Comparison of ENCODE assay signal across 12 mouse cellular contexts in the genomic region with DNA sequence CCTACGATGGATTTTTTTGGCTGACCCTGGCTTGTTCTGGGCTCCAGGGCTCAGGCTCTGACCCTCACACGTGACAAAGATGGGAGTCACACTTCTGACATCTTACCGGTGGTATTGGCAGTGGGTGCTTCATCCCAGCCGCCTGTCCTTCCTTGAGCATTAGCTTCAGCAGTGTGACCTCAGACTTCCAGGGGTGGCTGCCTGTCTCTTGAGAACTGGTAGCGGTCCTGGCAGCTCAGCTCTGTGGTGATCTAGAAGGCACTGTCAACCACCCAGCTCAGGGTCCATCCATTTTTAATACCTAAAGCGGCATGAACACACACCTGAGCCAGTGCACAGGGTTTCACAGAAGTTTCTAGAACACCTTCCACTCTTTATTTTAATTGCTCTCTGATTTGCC. TPM values are rescaled to one million over a fixed set of nuclear protein-coding genes. Genes with fewer than 3 reads are reported as not detected.
A peak's percentile ranks its signal among the peaks of the same experiment; 100 is the strongest.
DNase-seq lines count a peak whose midpoint lies in the region; ATAC-seq and TF ChIP-seq lines count a peak whose summit lies in the region.
"Had no signal": no experiment of that assay in that cellular context is flagged by ENCODE, and none has a peak within 500 bp of the region (broad histone marks: within the 10 kb centered on the region; RNA-seq: fewer than 3 reads in every experiment).

No protein-coding gene starts in this region.

- WGBS in heart, embryonic 15.5 days = 73% methylated on average over 6 of the region's 6 CpGs
- 77% methylated on average over 6 of the region's 6 CpGs for WGBS in midbrain, embryonic 10.5 days
- WGBS in midbrain, embryonic 11.5 days = 76% methylated on average over 6 of the region's 6 CpGs
- WGBS in intestine, embryonic 15.5 days = 66% methylated on average over 6 of the region's 6 CpGs
- WGBS in stomach, postnatal 0 days = 67% methylated on average over 6 of the region's 6 CpGs

- H3K4me2 ChIP-seq in heart, embryonic 15.5 days = no peak overlapping the region
- no peak overlapping the region for H3K4me2 ChIP-seq in midbrain, embryonic 11.5 days
- no peak overlapping the region for H3K4me2 ChIP-seq in intestine, embryonic 15.5 days (replicated peaks)
- H3K4me2 ChIP-seq in stomach, postnatal 0 days (replicated peaks; ENCODE audit: low read depth) = no peak overlapping the region

- TF ChIP-seq CTCF in stomach, postnatal 0 days (IDR thresholded peaks at IDR 0.05; ENCODE audit: low read depth) = no peak

- H3K4me1 ChIP-seq in heart, embryonic 15.5 days (replicated peaks) = peaks cover 46% of the 10 kb centered on the region
- peaks cover 65% of the 10 kb centered on the region for H3K4me1 ChIP-seq in midbrain, embryonic 10.5 days
- H3K4me1 ChIP-seq in midbrain, embryonic 11.5 days (ENCODE audit: control insufficient read depth, insufficient read depth, low read length) = peaks cover 33% of the 10 kb centered on the region
- H3K4me1 ChIP-seq in intestine, embryonic 15.5 days (replicated peaks) = peaks cover 25% of the 10 kb centered on the region
- peaks cover 3% of the 10 kb centered on the region for H3K4me1 ChIP-seq in stomach, postnatal 0 days (replicated peaks; ENCODE audit: control insufficient read depth, insufficient read depth)

- no peaks in the 10 kb centered on the region for H3K9me3 ChIP-seq in heart, embryonic 15.5 days (replicated peaks)
- no peaks in the 10 kb centered on the region for H3K9me3 ChIP-seq in midbrain, embryonic 10.5 days (replicated peaks)
- no peaks in the 10 kb centered on the region for H3K9me3 ChIP-seq in midbrain, embryonic 11.5 days (ENCODE audit: control insufficient read depth, low read length)
- no peaks in the 10 kb centered on the region for H3K9me3 ChIP-seq in intestine, embryonic 15.5 days
- H3K9me3 ChIP-seq in stomach, postnatal 0 days (ENCODE audit: control insufficient read depth, low read length) = no peaks in the 10 kb centered on the region

- no peaks in the 10 kb centered on the region for H3K27me3 ChIP-seq in heart, embryonic 15.5 days
- H3K27me3 ChIP-seq in midbrain, embryonic 10.5 days (ENCODE audit: low read depth, poor library complexity, severe bottlenecking) = no peaks in the 10 kb centered on the region
- no peaks in the 10 kb centered on the region for H3K27me3 ChIP-seq in midbrain, embryonic 11.5 days (ENCODE audit: control insufficient read depth, insufficient read depth, low read length)
- H3K27me3 ChIP-seq in intestine, embryonic 15.5 days (replicated peaks) = no peaks in the 10 kb centered on the region
- no peaks in the 10 kb centered on the region for H3K27me3 ChIP-seq in stomach, postnatal 0 days (ENCODE audit: control insufficient read depth, insufficient read depth, low read length)

- H3K27ac ChIP-seq in heart, embryonic 15.5 days = peak overlapping the region; percentile 98
- H3K27ac ChIP-seq in midbrain, embryonic 10.5 days (replicated peaks) = peak overlapping the region; percentile 98
- no peak overlapping the region; the same call in 1 of the 2 replicates for H3K27ac ChIP-seq in midbrain, embryonic 11.5 days (ENCODE audit: low read depth, low read length)
- peak overlapping the region; percentile 95 for H3K27ac ChIP-seq in intestine, embryonic 15.5 days
- H3K27ac ChIP-seq in stomach, postnatal 0 days (replicated peaks) = peak overlapping the region; percentile 96; the same call in 1 of the 2 replicates

- no peak overlapping the region for H3K9ac ChIP-seq in heart, embryonic 15.5 days
- no peak overlapping the region for H3K9ac ChIP-seq in midbrain, embryonic 11.5 days (ENCODE audit: low read length)
- H3K9ac ChIP-seq in intestine, embryonic 15.5 days = no peak overlapping the region
- no peak overlapping the region for H3K9ac ChIP-seq in stomach, postnatal 0 days (ENCODE audit: low read length)

- no peak for ATAC-seq in heart, embryonic 15.5 days (replicated peaks; ENCODE audit: insufficient number of reproducible peaks, insufficient read depth, low FRiP score, low read depth)
- no peak for ATAC-seq in midbrain, embryonic 11.5 days (ENCODE audit: low FRiP score)
- no peak for ATAC-seq in intestine, embryonic 15.5 days
- ATAC-seq in stomach, postnatal 0 days (ENCODE audit: low FRiP score, low TSS enrichment) = no peak

- DNase-seq in heart, postnatal 10 days = no peak
- no peak for DNase-seq in midbrain, embryonic 10.5 days (ENCODE audit: low spot score)
- no peak for DNase-seq in midbrain, embryonic 11.5 days (ENCODE audit: low spot score, missing footprints)
- no peak for DNase-seq in stomach, postnatal 0 days (ENCODE audit: low spot score)
- no peak for DNase-seq in right cerebral cortex, adult 18-20 months
- DNase-seq: cerebellum, adult 18-20 months; kidney, adult 2 months; thymus, postnatal 25 days had no signal

- TF ChIP-seq EP300 in stomach, postnatal 0 days (optimal IDR thresholded peaks at IDR 0.05) = no peak

- H3K36me3 ChIP-seq in heart, embryonic 15.5 days = no peaks in the 10 kb centered on the region
- H3K36me3 ChIP-seq in midbrain, embryonic 10.5 days = peaks cover 4% of the 10 kb centered on the region; the same call in 1 of the 2 replicates
- no peaks in the 10 kb centered on the region for H3K36me3 ChIP-seq in midbrain, embryonic 11.5 days (ENCODE audit: control insufficient read depth, insufficient read depth, low read length)
- H3K36me3 ChIP-seq in intestine, embryonic 15.5 days = no peaks in the 10 kb centered on the region
- H3K36me3 ChIP-seq in stomach, postnatal 0 days (ENCODE audit: control insufficient read depth, insufficient read depth, low read length) = no peaks in the 10 kb centered on the region

- intact Hi-C loops in heart, postnatal 10 days (cut with DNase I) = no loop called here

- H3K4me3 ChIP-seq in heart, embryonic 15.5 days = no peak overlapping the region
- H3K4me3 ChIP-seq in midbrain, embryonic 10.5 days = 0 out of 2 replicates have a peak overlapping the region, but pooled peaks have one; percentile 18
- H3K4me3 ChIP-seq in midbrain, embryonic 11.5 days (ENCODE audit: low read depth, low read length) = no peak overlapping the region
- no peak overlapping the region for H3K4me3 ChIP-seq in intestine, embryonic 15.5 days (replicated peaks)
- no peak overlapping the region for H3K4me3 ChIP-seq in stomach, postnatal 0 days (ENCODE audit: low read depth, low read length)

RNA-seq across cellular contexts. Expression of a gene that starts 5.0 kb away (rescaled TPM):
- polyA plus RNA-seq in heart, embryonic 15.5 days (2015; fragmentation: Nextera tagmentation; extraction: Ambion mirVana) = 30.8 and 31.7 TPM in 2 replicates
- 10 to 100 TPM; 18.0 to 18.1 TPM for total RNA-seq in heart, postnatal 10 days (2021)
- polyA plus RNA-seq in midbrain, embryonic 10.5 days (2016; fragmentation: Nextera tagmentation; extraction: Ambion mirVana) = 47.7 and 49.8 TPM in 2 replicates
- polyA plus RNA-seq in midbrain, embryonic 11.5 days (2014; fragmentation: Nextera tagmentation; extraction: Ambion mirVana) = 52.0 and 55.0 TPM in 2 replicates
- polyA plus RNA-seq in intestine, embryonic 15.5 days (2015; fragmentation: Nextera tagmentation; extraction: Ambion mirVana) = 34.4 and 40.8 TPM in 2 replicates
- polyA plus RNA-seq in stomach, postnatal 0 days (2015; fragmentation: Nextera tagmentation; extraction: Ambion mirVana) = 14.8 and 15.6 TPM in 2 replicates

RNA-seq across cellular contexts. Expression of a gene that starts 5.6 kb away (rescaled TPM):
- polyA plus RNA-seq in heart, embryonic 15.5 days (2015; fragmentation: Nextera tagmentation; extraction: Ambion mirVana) = 2.0 and 2.4 TPM in 2 replicates
- 1 to 10 TPM; 3.7 to 4.3 TPM for total RNA-seq in heart, postnatal 10 days (2021)
- polyA plus RNA-seq in midbrain, embryonic 10.5 days (2016; fragmentation: Nextera tagmentation; extraction: Ambion mirVana) = 0.99 and 1.2 TPM in 2 replicates
- 0.40 and 0.93 TPM in 2 replicates for polyA plus RNA-seq in midbrain, embryonic 11.5 days (2014; fragmentation: Nextera tagmentation; extraction: Ambion mirVana)
- 0.42 and 0.49 TPM in 2 replicates for polyA plus RNA-seq in intestine, embryonic 15.5 days (2015; fragmentation: Nextera tagmentation; extraction: Ambion mirVana)
- 0.38 TPM in 2 replicates for polyA plus RNA-seq in stomach, postnatal 0 days (2015; fragmentation: Nextera tagmentation; extraction: Ambion mirVana)
- total RNA-seq: megakaryocyte-erythroid progenitor cell, adult 5-6 weeks had no signal

RNA-seq across cellular contexts. Expression of a gene that starts 11.9 kb away (rescaled TPM):
- 6.5 and 7.0 TPM in 2 replicates for polyA plus RNA-seq in heart, embryonic 15.5 days (2015; fragmentation: Nextera tagmentation; extraction: Ambion mirVana)
- 10 to 100 TPM; 26.3 to 37.8 TPM for total RNA-seq in heart, postnatal 10 days (2021)
- 8.6 and 9.2 TPM in 2 replicates for polyA plus RNA-seq in midbrain, embryonic 10.5 days (2016; fragmentation: Nextera tagmentation; extraction: Ambion mirVana)
- polyA plus RNA-seq in midbrain, embryonic 11.5 days (2014; fragmentation: Nextera tagmentation; extraction: Ambion mirVana) = 16.9 and 17.8 TPM in 2 replicates
- polyA plus RNA-seq in intestine, embryonic 15.5 days (2015; fragmentation: Nextera tagmentation; extraction: Ambion mirVana) = 5.4 and 5.9 TPM in 2 replicates
- polyA plus RNA-seq in stomach, postnatal 0 days (2015; fragmentation: Nextera tagmentation; extraction: Ambion mirVana) = 2.7 and 3.0 TPM in 2 replicates

RNA-seq across cellular contexts. Expression of a gene that starts 33.3 kb away (rescaled TPM):
- polyA plus RNA-seq in heart, embryonic 15.5 days (2015; fragmentation: Nextera tagmentation; extraction: Ambion mirVana) = 1.6 and 2.1 TPM in 2 replicates
- not detected for total RNA-seq in heart, postnatal 10 days (2021)
- polyA plus RNA-seq in midbrain, embryonic 10.5 days (2016; fragmentation: Nextera tagmentation; extraction: Ambion mirVana) = 1.3 and 3.7 TPM in 2 replicates
- 5.3 and 6.2 TPM in 2 replicates for polyA plus RNA-seq in midbrain, embryonic 11.5 days (2014; fragmentation: Nextera tagmentation; extraction: Ambion mirVana)
- 1.8 and 2.1 TPM in 2 replicates for polyA plus RNA-seq in intestine, embryonic 15.5 days (2015; fragmentation: Nextera tagmentation; extraction: Ambion mirVana)
- polyA plus RNA-seq in stomach, postnatal 0 days (2015; fragmentation: Nextera tagmentation; extraction: Ambion mirVana) = 1.1 and 1.5 TPM in 2 replicates
- total RNA-seq: megakaryocyte-erythroid progenitor cell, adult 5-6 weeks had no signal

RNA-seq across cellular contexts. Expression of a gene that starts 54.6 kb away (rescaled TPM):
- not detected in 2 replicates for polyA plus RNA-seq in heart, embryonic 15.5 days (2015; fragmentation: Nextera tagmentation; extraction: Ambion mirVana)
- not detected for total RNA-seq in heart, postnatal 10 days (2021)
- not detected in 2 replicates for polyA plus RNA-seq in midbrain, embryonic 10.5 days (2016; fragmentation: Nextera tagmentation; extraction: Ambion mirVana)
- polyA plus RNA-seq in midbrain, embryonic 11.5 days (2014; fragmentation: Nextera tagmentation; extraction: Ambion mirVana) = not detected in 2 replicates
- polyA plus RNA-seq in intestine, embryonic 15.5 days (2015; fragmentation: Nextera tagmentation; extraction: Ambion mirVana) = not detected in 2 replicates
- not detected in 2 replicates for polyA plus RNA-seq in stomach, postnatal 0 days (2015; fragmentation: Nextera tagmentation; extraction: Ambion mirVana)
- total RNA-seq: adrenal gland, adult 18-20 months; megakaryocyte-erythroid progenitor cell, adult 5-6 weeks had no signal
- polyA plus RNA-seq: kidney, adult 2 months had no signal
